Mouse (Mus musculus) frontal cortex, postnatal 10 days (tissue): Measurements from ENCODE around the gene Diras1.

Experiments
- DNase-seq, 2 experiments: peaks; one replicate each; pipeline ENCODE4 v3.0.0; 2022; ENCODE audit warnings: low spot score in 2 of 2, mixed read lengths in 1 of 2

Gene Diras1

DNA sequence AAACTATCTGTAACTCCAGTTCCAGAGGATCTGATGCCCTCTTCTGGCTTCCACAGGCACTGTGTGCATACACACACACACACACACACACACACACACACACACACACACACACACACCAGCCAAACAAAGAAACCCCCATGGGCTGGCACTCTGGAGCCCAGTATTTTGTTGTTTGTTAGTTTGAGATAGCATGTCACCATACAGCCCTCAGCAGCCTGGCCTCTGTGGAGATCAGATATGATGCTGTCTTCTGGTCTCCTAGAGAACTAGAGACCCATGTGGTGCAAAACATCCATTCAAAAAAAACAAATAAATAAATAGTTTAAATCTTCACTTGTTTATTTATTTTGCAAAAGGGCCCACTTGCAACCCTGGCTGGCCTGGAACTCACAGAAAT is 2.8 kb upstream of the Diras1 start:
- no peak for DNase-seq

DNA sequence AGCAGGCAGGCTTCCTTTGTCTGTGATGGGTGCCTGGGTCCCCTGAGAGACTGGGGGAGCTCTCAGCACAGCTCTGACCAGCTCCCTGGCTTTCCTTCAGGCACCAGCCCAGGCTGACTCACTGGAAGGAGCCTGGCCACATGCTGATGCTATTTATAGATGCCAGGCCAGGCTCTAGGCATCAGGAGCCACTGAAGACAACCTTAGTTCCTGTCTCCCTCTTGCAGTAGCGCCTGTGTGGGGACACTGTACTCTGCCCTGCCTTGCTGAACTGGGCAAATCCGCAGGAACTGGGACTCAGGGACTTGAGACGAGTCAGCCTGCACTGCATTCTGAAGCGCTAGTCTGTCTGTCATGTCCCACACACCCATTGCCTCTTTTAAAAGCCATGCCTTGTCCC is 1.9 kb upstream of the Diras1 start:
- no peak for DNase-seq

DNA sequence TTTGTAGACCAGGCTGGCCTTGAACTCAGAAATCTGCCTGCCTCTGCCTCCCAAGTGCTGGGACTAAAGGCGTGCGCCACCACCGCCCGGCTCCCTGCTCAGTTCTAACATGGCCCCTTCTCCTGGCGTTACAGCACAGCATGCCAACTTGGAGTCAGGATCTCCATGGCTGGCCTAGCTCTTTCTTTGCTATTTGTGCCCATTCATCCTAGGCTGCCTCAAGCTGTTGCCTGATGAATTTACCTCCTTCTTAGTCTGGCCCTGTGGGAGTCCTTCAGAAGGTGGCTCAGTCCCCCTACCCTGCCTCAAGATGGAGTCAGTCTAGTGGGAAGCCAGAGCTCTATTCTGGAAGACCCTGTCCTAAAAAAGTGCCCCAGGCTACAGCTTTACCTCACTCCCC is 1.4 kb upstream of the Diras1 start:
- no peak for DNase-seq

DNA sequence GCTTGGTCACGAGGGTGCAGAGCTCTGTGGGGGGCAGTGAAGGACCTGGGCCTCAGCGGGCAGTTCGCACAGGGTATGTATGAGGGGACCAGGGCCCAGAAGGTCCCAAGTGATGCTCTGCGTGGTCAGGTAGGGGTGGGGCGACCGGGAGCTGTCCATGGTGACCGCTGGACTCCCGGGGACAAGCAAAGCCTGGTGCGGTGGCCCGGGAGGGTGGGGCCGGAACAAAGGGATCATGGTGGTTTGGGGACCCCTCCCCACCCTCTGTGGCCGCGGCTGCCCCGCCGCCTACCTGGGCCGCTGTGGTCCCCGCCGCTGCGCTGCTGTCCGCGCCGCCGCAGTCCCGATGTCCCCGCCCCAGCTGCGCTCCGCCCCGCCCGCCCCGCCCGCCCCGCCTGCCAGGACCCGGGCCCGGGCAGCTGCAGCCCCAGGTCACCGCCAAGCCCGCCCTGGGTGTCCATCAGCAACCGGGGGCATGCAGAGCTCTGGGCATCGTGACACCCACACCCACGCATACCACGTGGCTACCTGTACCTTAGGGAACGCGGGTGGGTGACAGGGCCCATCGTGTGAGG is 328 bp downstream of the Diras1 start:
- no peak for DNase-seq

DNA sequence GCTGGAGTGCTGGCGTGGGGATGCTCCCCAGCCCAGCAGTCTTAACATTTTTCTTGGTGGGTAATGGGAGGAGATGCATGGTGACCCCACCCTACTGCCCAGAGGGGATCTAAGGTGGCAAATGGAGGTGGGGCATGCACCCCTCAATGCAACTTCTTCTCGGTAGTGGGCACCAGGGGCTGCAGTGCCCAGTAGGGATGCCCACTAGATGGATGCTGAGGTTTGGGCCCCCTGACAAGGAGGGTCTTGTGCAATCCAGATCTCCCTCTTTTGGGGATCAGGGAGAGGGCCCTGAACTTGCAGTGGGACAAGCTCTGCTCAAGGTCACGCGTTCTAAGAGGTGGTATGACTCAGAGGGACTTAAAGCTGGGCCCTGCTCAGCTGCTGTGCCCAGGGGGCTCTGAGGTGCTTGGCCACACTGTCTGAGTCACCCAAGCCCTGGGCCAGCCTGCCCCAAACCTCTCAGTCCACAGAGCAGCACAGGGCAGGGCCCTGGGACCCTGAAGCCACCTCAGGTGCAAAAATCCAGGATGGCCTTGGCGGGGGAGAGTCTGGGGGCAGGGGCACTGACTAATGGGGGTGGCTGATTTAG is 1.0 kb downstream of the Diras1 start:
- DNase-seq: no peak

DNA sequence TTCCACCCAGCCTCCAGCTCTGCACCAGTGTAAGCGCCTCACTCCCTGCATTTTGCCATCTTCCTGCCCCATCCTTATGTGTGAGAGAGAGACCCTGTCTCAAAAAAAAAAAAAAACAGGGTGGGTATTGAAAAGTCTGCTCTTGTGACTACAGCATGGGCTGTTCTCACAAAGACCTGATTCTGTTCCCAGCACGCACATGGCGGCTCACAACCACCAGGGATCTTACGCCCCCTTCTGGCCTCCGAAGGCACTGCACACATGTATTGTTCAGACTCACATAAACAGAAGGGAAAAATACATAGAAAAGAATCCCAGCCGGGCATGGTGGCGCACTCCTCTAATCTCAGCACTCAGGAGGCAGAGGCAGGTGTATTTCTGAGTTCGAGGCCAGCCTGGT is 2.7 kb downstream of the Diras1 start:
- DNase-seq: no peak

DNA sequence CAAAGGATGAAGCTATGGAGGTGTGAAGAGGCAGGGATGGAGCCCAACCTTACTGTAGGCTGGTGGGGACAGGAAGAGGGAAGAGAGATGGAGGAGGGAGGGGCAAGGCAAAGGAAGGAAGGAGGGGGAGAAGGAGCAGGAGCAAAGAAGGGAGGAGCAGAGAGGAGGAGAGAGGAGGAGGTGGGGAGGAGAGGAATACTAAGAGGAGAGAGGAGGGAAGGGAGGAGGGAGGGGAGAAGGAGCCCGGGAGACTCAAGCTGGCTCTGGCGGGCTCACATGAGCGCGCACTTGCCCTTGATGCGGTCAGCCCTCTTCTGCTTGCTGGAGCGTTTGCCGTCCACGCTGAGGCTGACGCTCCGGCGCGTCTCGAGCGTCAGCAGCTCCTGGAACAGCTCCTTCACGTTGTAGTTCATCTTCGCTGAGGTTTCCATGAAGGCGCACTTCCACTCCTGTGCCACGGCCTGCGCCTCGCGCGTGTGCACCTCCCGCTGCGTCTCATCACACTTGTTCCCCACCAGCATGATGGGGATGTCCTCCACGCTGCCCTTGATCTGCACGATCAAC is 3.8 kb downstream of the Diras1 start:
- no peak for DNase-seq

DNA sequence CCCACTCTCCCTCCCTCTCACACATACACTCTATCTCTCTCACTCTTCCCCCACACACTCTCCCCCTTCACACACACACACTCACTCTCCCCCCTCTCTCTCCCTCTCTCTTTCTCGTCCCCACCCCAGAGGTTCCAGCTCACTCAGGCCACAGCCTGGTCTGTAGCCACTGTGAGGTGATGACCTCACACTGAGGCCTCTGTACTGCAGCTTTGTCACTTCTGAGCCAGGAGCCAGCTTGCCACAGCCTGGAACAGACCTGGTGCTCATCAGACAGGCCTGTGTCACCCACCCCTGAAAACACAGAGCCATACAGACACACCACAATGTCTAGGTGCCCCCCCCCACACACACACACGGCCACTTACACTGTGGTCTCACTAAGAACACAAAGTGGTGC is 5.3 kb downstream of the Diras1 start:
- no peak for DNase-seq

DNA sequence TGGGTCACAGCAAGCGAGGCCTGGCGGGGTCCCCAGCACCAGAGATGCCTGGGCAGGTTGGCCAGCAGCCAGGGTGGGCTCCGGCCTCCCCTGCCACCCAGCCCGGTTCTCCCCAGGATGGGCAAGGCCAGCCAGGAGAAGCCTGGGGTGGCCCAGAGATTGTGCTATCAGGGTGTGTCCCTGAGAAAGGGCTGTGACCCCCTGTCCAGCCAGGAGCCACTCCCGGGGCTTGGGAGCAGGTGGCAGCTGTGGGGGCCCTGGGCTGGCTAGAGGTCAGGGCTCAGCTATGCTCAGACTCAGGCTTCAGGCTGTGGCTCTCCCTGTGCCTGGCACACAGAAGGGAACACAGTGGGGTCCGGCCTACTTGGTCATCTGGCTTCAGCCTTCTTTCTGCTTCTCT is 5.8 kb downstream of the Diras1 start:
- DNase-seq: no peak

DNA sequence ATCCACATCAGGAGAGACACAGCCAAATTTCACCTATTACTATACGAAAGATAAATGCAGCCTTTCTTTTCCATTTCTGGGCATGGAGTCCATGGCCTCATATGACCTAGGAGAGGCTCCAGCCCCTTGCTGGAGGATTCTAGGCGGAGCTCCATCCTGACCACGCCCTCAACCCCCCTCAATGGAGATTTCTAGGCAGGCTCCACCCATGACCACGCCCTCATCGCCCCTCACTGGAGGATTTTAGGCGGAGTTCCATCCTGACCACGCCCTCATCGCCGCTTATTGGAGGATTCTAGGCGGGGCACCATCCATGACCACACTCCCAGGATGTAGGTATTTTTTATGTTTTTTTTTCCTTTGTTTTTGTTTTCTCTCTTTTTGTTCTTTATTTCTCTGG is 7.1 kb downstream of the Diras1 start:
- peak in 1 of 2 experiments; percentile 59 for DNase-seq

DNA sequence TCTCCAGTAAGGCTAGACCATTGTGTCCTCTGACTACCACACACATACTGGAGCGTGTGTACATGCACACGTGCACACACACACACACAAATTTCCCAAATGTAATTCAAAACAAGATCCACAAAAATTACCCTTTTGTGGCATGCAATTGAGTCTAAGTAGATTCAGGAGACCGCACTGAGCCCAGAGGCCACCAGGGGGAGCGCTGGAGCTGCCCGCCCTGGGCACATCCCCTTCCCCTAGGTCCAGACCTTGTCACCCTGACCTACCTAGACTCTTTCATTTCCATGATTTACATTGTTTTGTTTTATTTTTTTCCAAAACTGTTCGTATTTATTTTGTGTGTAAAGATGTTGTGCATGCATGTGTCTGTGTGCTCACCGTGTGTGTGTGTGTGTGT is 8.8 kb downstream of the Diras1 start:
- peak in 1 of 2 experiments; percentile 36 for DNase-seq

DNA sequence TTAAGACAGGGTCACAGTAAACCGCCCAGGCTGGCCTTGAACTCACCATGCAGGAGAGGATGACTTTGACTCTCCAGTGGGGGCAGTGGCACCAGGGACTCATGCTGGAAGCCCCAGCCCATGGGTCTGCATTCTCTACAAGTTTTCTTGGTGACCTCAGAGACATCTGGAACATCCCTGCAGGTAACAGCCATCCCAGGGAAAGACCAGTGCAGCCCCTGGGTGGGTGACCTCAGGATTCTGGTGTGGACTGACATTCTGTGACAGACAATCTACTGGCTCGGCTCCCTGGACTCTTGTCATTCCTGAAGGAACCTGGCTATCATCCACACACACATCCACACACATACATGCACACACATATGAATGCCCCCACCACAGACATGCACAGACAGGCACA is 9.8 kb downstream of the Diras1 start:
- no peak for DNase-seq

DNA sequence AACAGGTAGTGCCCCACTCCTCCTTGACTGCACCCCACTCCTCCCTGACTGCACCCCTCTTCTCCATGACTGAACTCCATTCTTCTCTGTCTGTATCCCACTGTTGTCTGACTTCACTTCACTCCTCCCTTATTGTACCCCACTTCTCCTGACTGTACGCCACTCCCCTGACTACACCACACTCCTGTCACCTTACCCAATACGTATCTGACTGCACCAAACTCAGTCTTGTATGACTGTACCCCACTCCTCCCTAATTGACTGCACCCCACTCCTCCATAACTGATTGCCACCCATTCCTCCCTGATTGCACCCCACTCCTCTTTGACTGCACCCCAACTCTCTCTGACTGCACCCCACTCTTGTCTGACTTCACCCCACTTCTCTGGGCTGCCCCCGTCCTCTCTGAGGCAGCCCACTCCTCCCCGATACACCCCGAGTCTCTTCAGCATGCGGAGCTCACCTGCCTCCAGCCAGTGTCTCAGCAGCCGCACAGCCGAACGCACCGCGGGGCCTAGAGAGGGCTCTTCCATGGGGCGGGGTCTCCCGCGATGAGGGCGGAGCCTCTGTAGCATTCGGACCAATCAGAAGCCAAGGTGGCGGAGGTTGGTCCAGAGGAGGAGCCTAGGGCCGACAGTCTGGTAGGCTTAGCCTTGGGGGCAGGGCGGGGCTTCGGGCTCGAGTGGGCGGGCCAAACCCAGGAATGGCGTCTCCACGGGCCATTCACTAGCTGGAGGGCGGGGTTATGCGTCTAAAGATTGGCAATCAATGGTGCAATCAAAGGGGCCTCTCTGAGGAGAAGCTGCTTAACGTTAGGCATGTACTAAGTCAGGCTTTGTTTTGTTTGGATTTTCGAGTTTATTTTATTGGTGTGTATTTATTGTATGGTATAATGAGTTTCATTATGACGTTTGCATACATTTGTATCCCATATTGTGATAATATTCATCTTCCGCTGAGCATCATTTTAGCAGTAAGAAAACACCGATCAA is 10.8 kb downstream of the Diras1 start, which contains the start of gene Gng7:
TSS of gene Gng7 (minus strand) at position 553 of the 992 bp plus-strand sequence.
- DNase-seq: peak; percentile 98 to 99

DNA sequence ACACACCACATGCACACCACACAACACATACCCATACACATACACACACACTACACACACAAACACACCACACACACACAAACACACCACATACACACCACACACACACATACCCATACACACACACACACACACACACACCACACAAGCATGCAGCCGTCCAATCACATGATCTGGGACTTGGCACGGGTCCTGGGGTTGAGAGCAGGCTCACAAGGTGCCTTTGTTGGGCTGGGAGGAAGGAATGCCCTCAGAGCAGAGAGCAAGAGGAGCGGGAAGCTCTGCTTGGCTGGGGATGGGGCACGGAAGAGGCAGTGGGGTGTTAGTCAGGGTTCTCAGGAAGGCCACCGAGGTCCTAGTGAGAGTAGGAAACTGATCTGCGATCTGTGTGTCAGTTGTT is 14.6 kb downstream of the Diras1 start:
- no peak for DNase-seq

DNA sequence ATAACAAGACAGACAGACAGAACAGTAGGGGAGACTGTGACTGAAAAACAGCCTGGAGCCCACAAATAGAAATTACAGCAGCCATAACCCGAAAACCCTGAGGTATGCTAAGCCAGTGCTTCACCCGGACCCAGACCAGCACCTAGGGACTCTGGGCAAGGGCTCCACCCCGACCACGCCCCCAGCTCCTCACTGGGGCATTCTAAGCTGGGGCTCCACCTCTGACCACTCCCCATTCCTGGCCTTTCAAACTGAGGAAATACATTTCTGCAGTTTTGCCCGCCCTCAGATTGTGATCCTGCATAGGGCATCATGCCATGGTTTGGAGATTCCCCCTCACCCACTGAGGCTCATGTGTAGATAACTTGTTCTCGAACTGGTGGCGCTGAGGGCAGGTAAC is 18.2 kb downstream of the Diras1 start:
- no peak for DNase-seq

DNA sequence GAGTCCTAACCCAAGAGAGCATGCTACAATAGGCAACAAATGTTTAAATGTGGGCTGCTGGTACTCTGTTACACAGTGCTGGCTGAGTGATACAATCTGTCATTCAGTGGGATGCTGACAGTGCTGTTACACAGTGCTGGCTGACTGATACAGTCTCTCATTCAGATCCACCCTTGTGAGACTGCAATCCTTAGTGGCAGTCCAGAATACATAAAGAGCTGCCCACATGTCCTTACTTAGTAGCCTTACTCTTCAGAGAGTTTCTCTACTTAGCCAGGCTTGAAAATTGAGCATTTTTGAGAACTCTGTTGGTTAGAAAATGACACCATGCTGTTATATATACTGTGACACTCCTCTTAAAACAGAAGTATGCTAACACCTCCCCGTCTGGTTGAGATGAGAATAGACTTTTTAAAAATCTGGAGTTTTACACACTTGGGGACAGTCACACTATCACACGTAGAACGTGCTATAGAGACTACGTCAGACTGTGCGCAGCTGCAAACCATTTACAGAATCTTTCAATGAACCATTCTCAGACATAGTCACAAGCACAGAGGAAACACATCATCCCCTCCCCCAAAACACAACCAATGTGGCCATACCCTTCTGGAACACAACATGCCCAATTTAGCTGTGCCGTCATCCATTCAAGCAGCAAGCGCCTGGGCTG is 19.3 kb downstream of the Diras1 start:
- DNase-seq: no peak

DNA sequence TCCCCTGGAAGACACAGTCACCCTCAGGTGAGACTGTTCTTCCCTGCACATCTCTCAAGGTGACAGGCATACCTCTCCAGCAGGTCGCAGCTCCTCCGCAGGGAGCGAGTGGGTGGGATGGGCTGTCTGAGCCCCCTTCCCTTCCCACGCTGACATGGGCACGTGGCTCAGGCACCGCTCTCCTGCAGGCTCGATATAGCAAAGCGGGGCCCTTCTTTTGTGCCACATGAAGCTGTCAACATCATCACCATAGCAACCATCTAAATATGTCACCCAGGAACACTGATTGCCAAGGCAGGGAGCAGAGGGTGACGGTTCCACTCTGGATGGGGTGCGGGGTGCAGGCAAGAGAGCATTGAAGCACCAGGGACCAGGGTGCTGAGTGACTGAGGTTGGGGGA is 24.3 kb downstream of the Diras1 start:
- peak; percentile 63 to 74 for DNase-seq

DNA sequence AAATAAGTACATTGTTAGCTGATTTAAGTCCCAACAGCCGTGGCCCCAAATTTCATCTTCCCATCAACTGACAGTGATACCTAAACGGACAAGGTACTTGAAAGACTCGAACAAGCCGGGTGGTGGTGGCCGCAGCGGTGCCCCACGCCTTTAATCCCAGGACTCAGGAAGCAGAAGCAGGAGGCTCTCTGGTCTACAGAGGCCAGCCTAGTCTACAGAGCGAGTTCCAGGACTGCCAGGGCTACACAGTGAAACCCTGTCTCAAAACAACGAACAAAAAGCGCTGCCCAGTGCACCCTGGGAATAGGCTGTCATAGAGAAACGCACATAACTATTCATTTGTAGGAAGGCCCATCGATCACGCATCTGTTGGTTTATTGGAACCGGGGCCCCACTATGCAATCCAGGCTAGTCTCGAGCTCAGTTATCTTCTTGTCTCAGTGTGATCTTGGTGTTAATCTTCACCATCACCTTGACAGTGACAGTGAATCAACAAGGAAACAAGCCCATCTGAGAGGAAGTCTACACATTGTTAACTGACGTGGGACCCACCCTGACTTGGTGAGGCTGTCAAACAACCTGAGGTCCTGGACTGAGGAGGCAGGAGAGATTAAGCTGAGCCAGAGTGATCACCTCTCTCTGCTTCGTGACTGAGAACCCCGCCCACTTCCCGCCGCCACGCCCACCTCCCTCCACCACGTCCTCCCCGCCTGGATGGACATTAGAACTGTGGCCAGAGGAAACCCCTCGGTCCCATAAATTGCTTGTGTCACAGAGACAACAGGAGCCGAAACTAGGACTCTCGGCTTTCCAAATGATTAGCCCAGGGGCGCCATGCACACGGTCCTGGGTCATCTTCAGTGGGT is 25.0 kb downstream of the Diras1 start:
- peak in 1 of 2 experiments; percentile 21 for DNase-seq

DNA sequence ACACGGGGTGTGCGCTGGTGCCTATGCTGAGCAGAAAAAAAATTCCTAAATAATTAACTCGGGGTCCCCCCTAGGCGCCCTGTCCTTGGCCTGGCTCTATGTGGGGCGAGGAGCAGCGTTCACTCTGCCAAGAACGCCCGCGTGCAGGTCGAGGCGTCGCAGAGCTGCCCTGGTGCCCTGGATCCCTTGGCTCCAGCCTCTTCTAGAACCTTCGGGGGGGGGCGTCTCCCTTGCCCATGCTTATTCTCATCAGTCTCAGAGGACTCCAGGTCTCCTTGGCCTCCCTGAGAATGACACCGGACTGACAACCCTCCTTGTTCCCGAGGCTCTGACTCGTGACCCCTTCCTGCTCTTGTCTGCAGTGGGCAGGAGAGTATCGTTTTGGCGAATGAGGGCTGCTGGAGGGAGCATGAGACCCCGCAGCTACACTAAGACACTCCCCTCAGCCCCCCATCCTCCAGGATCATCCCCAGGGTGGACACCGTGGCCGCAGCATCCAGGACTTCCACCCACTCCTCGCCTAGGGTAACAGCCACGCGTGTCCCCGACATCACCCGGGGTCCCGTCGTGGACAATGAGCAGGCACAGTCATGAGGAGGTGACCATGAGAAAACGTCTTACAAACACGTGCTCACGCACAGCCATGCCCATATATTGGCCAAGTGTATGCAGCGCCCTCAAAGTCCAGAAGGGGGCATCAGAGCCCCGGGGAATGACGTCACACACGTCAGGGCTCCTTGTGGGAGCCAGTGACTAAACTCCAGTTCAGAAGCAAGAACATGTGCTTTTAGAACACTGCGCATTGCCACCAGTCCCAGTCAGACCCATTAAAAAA is 25.9 kb downstream of the Diras1 start:
- peak; percentile 85 to 87 for DNase-seq

DNA sequence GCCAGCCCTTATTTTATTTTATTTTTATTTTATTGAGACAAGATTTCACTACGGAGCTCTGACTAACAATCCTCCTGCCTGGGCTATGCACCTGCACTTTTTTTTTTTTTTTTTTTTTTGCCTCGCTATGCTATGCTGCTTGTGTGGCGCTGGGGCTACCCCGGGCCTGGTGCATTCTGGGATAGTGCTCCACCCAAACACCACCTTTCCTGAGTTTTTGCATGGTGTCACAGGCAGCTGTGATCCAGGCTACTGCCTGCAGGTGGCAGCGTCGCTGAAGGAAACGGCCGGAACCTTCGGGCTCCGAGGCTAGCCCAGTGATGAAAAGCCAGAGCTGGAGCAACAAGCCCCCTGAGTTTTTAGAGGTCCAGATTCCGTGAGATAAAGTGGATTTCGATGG is 26.7 kb downstream of the Diras1 start:
- DNase-seq: no peak
